Mouse (Mus musculus) ovary, postnatal 14 days (tissue): ENCODE measurements around the gene Hormad2.

Experiments
- DNase-seq: peaks from one replicate; pipeline ENCODE4 v3.0.0; 2022; ENCODE audit warnings: low spot score

The Hormad2 gene

DNA sequence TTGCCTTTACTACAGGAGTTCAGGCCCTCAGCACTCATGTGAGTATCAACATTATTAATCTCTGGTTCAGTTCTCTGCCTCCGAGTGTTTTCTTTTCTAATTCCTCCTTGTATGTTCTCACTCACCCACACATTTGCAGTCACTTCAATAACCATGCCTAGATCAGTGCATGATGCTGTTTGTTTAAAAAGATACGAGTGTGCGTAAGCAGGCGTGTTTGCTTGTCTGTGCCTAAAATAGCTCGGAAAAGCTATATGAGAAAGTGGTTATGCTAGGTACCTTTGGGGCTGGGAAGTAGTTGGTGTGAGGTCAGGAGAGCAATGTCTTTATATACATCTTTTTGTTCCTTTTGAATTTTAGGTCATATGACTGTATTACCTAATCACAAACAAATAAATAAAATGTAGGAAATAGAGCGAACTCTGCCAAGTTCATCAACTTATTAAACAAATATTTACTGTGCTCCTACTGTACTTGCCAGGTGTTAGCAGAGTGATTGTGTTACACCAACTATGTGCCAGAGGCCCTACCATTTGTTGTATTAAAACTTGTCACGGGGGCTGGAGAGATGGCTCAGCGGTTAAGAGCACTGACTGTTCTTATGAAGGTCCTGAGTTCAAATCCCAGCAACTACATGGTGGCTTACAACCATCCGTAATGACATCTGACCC lies 100.7 kb downstream of the Hormad2 start:
- no peak for DNase-seq

DNA sequence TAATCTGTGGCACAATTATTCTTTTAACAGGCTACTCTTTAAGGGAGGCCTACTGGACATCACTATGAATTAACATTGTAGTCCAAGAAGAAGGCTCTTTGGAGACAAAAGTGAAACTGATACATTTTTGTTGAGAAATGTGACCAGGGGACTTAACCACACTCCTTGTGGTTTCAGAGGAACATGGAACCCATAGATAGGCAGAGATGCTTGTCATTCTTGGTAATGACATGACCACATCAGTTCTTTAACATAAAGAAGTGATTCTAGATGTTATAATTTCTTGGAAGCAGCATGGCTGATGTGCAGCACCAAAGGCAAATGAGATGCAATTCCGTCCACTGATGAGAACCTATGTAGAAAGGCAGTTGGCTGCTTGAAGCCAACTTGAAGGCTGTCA lies 101.6 kb downstream of the Hormad2 start:
- DNase-seq = no peak

DNA sequence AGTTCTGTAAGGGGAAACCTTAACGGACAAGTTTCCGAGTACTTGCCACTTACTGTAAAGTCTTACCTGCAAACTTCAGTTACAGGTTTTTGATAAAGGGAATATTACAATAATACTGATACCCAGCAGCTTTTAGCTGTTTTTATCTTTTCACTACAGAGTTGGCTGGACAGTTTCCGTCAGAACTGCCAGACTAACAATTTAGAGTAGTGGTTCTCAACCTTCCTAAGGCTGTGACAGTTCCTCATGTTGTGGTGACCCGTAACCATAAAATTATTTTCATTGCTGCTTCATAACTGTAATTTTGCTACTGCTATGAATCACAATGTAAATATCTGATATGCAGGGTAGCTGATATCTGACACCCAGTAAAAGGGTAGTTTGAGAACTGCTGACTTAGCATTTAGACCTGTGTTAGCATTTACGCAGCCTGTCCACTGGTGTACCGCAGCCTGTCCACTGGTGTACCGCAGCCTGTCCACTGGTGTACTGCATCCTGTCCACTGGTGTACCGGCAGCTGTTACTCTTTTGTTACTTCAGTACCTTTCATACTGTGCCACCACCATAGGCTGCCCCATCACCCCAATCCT lies 104.1 kb downstream of the Hormad2 start:
- DNase-seq = no peak

DNA sequence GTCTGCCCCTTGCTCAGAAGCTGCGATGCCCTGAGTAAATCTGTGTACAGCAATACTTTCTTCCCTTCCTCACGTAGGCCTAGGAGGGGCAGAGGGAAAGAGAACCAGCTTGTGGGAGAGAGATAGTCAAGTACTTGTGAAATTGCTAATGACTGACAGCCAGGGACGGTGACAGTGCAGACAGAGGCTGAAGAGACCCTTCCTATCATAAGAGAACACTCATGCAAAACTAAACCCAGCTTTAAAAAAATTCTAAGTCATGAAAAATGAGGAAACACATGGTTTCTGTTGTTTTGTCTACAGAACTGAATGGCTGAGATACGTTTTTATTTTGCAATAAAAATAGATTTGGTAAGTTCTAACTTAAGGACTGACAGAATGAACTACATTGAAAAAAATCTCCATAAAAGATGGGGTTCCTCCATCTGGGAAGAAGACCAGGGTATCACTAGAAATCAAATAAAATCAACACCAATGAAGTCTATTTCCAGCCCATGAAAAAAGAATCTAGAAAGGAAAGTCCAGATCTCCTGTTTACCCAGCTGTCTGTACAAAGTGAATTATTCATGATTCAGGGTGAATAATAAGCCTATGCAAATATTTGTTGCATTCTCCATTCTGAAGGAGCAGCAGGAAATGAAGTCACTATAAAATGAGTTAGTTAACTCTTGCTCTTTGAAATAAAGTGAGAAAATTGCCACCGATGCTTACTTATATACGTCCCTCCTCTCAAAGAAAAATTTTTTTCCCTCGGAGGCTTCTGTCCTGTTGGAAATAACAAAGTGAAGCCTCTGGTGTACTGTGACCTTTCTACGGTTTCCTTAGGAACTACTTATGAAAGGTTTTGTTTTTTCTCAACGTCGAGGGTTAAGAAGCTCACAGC lies 104.9 kb downstream of the Hormad2 start:
- DNase-seq = no peak

DNA sequence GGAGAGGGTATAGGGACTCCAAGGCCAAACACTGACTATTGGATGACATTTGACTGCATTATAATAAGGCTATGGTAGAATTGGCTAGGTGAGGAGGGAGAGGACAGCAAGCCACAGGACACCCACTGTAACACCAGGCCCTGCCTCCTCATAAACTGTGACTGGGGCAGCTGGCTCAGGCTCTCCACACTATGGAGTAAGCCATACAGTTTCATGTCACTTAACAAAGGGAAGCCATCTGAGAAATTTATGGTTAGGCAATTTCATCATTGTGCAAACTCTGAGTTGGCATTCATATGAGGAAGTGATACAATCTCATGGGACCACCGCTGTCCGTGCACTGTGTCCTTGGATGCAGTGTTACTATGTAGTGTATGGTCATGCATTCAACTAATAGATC lies 107.9 kb downstream of the Hormad2 start:
- DNase-seq = no peak

DNA sequence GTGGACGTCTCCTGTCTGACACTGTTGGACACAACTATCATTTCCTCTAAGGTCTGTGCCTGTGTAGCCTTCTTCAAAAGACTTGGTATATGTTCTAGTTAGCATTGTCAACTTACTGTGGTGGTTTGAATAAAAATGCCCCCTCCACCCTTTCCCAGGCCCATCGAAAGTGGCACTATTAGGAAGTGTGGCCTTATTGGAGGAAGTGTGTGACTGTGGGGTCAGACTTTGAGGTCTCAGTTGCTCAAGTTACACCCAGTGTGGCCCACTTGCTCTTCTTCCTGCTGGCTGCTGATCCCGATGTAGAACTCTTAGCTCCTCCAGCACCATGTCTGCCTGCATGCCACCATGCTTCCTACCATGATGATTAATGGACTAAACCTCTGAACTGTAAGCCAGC lies 112.7 kb downstream of the Hormad2 start:
- DNase-seq = no peak

DNA sequence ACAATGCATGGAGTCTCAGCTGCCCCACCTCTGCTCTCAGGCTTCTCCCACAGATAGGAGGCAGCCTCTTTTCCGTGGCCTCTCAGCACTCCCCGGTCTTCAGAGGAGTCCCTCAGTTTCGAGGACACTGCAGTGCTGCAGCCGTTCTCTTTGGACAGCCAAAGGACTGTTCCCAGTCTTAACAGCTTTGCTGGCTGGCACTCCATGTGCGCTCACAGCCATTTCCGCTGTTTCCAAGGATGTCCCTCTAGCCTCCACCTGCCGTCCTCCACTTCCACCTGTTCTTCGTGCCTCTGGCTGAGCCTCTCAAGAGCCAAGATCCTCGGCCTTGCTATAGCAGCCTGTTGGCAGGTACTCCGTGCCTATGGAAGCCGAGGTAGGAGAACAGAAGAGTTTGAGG lies 117.4 kb downstream of the Hormad2 start:
- no peak for DNase-seq

DNA sequence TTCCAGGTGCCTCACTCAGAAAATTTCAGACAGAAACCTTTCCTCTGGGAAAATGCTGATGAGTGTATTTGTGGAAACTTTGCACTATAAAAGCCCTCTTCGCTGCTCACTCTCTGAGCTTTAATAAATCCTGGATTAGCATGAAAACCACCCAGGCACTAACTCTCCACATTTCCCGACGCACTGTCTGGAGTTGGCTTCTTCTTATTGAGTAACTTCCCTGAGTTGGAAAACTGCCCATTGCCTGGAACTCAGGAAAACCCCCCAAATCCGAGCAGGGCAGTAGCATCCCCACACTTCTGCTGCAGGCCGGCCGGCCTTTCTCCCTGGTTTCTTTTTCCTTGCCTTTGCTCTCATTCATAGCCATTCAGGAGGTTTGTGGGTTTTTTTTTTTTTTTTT lies 118.0 kb downstream of the Hormad2 start:
- no peak for DNase-seq

DNA sequence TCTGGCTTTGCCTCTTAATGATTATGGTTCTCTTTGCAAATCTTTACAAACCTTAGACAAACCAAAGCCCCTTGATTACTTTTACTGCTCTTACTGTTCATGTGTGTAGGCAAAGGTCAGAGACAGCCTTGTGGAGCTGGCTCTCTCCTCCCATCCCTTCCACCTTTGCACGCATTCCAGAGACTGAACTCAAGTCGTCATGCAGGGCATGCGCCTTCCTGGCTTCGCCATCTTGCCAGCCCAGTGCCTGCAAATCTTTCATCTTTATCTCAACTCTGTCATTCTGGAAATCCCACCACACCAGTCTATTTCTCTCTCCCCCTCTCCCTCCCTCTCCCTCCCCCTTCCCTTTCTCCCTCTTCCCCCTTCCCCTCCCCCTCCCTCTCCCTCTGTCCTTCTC lies 120.0 kb downstream of the Hormad2 start:
- DNase-seq = no peak

DNA sequence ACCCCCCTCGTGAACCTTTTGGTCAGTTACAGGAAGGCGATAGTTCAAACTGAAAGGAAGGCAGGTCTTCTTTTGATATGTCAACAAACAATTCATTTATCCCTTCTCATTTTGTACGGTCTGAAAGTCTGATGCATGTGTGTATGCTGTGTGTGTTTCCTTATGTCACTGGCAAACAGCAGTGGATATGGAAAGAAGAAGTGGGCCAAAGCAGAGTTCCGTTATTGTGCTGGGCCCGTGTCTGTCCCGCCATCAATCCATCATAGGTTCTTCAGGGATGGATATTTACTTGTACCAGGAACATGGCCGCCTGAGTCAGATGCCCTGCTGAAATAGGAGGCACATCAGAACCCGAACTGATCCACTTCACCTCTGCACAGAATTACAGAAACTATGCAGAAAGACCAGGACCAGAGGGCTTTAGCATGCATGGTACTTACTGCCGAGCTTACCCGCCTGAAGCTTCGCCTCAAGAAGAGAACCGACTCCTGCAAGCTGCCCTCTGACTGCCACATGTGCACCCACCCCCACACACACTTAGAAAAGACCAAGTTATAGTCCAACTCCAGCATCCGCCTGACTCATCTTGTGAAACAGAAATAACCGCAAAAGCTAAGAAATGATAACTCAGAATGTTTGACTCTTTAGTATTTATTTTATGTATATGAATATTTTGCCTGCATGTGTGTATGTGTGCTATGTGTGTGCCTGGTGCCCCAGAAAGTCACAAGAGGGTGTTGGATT lies 121.5 kb downstream of the Hormad2 start:
- DNase-seq = no peak

DNA sequence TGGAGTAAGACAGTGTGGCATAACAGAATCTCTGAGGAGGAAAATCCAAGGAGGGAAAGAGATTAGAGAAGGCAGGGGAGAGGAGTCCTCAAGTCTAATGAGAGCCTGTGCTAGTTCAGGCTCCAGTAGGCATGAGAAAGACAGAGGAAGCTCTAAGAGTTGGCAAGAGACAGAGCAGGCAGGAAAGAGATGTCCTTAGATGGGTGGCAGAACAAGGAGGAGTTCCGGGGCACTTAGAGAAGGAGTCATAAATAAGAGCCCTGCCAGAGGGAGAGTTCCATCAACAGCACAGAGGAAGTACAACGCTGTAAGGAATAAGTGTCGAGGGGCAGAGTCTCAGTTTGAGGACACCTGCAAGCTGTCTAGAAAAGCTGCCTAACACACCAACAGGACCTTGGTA lies 122.9 kb downstream of the Hormad2 start:
- DNase-seq = no peak

DNA sequence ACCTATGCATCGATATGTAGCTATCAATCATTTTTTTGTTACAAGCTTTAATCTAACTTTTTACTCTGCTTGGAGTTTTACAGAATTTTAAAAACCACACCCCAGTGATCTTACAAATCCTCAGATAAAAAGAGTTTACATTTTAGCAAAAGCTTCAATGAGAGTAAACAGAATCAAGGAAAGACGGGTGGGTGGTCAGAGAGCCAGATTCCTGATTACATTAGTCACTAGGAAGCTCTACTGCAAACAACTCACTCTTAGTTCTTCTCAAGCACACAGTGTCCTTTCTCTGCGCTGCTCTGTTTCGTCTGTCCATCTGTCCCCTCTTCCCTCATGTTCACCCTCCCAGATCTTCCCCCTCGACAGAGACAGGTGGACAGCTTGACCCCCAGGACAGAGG lies 123.6 kb downstream of the Hormad2 start:
- DNase-seq = no peak

DNA sequence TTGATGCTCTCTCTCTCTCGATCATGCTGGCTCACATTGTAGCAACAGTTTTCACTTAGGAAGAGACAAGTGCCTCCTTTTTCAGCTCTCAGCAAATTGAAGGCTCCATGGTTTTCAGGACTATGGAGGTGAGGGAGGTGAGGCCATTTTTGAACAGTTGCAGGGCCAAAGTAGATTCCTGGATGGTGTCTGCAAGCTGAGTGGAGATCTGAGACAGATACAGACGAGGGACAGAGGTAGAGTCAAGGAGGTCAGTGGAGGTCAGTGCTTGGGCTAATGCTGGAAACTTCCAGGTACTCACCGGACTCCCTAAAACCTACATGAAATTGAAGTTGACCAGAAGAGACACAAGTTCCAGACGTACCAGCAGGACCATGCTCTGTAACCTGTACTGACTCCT lies 128.7 kb downstream of the Hormad2 start:
- no peak for DNase-seq

DNA sequence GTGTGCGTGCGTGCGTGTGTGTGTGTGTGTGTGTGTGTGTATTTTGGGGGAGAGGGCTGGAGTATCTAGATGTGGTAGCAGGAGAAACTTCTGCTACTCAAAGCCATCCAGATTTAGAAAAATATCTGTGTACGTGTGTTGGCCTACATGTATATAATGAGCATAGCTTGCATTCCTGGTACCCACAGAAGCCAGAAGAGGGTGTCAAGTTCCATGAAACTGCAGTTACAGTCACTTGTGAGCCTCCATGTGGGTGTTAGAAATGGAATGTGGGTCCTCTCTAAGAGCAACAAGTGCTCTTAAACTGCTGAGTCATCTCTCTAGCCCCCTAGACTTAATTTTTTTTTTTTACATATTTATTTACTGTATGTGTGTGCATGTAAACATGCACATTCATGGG lies 130.6 kb downstream of the Hormad2 start:
- no peak for DNase-seq

DNA sequence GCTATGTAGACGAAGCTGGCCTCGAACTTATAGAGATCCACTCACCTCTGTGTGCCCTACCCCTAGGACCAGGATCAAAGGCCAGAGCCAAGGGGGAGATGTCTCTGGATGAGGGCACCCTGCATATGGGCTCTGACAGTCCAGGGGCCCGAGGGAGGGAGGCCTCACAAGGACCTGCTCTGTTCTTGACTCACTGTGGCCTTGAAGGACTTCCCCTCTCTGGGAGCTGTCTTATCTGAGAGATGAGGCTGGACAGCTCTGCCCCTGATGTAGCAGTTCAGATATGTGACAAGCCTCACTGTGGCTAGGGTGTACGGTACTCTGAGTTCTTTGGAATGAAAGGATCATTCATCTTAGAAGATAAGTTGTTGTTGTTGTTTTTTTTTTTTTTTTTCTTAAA lies 131.3 kb downstream of the Hormad2 start:
- DNase-seq = no peak

DNA sequence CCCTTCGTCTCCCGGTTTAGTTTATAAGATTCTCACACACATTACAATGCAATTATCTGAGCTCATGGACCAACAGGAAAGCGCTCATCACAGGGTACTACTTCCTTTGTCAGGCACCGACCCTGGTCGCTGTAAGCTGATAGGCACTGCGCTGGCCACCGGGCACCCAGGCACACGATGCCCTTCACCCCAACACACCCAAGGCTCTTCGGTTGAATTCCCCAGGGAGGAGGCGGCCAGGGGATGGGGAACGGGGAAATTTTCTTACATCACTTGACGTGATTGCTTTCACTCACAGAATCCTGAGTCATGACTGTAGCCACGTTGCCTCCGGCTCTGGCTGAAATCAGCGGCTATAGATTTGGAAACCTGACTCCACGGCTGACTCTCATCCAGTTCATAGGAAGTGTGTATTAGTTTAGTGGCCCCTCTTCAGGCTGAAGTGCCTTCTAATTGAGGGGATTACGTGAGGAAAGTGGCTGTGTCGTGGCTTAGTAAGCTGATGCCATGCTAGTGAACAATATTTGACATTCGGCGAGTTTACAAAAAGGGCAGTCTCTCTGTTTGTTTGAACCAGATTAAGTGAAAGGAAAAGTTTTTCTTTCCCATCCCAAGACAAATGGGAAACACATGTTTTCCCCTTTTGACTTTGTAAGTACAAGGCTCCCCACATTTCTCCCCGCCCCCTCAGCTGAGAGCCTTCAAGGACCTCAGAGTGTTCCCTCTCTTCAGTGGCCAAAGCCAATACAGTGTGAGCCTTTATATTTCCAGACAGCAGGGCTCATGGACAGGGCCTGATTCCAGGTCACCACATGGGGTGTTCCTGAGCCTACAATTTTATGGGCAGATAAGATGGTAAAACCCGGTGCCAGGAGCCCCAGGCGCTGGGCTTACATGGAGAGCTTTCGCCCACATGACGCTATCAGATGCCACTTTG lies 132.1 kb downstream of the Hormad2 start:
- no peak for DNase-seq

DNA sequence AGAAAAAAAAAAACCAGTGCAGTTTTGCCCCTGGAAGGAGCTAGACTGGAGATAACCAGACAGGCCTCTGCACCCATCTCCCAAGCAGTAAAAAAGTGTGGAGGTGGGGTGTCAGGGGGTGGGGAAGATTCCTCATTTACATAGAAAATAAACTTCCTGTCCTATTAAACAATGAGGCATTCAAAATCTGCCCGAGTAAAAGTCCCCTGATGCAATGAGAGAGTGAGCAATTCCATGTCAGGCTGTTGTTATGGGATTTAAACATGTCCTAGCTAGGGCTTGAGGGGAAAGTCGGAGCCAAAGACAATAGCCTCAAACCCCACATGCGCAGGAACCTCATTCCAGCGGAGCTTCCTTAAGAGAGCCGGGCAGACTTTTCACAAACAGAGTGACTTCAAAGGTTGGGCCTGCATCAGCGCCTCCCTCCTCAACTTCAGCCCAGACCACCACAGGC lies 132.8 kb downstream of the Hormad2 start:
- DNase-seq = no peak

DNA sequence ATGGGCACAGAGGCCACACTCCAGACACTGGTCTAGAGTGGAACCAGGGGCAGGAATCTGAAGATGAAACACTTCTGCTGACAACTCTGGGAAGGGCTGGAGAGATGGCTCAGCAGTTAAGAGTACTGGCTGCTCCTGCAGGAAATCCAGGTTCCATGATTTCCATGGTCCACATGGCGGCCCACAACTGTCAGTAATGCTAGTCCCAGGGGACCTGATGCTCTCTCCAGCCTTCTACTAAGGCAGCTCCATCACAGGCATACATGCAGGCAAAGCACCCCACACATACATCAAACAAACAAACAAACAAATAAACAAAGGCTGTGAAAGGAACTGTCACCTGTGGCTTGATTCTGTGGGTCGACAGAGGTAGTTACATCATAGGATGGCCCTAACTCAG lies 134.8 kb downstream of the Hormad2 start:
- no peak for DNase-seq

DNA sequence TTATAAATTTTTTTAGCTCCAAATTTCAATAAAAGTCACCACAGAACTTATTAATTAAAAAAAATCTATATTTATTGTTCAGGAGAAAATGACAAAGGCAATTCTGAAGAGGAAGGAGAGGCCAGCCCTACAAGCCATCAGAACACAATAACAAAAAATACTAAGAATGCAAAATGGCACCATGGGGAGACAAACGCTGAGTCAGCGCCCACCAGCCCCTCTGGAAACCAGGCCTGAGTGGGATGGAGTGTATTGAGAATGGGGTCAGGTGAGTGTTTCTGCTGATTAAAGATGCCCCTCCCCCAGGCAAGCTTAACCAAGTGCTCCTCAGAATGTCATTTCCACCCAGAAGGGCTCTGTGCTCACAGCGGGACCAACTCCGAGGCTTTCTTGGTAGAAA lies 135.8 kb downstream of the Hormad2 start:
- no peak for DNase-seq

DNA sequence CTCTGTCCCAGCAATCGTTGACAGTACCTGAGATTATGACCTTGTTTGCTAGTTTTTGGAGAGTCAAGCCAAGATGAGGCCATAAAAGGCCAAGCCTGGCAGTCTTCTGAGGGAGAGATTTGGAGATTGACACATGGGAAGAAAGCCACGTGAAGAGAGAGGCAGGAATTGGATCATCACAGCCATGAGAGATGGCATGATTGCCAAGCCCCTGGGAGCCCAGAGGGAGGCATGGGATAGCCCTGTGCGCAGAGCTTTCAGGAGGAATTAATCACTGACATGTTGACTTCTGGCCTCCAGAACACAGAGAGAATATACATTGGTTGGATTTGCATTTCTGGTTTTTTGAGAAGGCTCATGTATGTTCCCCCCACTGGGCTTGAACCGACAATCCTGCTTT lies 136.7 kb downstream of the Hormad2 start:
- no peak for DNase-seq

DNA sequence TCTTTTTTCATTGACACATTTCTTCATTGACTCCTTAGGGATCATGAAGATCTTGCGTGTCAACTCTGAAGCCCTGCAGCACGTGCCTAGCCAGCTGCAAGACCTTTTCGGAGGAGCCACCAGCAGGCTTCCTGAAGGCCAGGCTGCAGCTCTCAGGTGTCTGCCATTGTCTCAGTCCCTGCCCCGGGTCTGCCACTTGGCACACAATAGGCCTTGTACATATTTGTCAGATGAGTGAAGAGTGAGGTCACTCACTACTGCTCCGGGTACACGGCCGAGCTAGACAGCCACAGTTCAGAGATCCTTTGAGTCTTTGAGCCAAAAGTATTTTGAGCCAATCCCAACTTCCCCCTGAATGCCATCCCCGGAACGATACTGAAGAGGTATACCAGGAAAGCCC lies 137.9 kb downstream of the Hormad2 start:
- no peak for DNase-seq
